In the genomic region with DNA sequence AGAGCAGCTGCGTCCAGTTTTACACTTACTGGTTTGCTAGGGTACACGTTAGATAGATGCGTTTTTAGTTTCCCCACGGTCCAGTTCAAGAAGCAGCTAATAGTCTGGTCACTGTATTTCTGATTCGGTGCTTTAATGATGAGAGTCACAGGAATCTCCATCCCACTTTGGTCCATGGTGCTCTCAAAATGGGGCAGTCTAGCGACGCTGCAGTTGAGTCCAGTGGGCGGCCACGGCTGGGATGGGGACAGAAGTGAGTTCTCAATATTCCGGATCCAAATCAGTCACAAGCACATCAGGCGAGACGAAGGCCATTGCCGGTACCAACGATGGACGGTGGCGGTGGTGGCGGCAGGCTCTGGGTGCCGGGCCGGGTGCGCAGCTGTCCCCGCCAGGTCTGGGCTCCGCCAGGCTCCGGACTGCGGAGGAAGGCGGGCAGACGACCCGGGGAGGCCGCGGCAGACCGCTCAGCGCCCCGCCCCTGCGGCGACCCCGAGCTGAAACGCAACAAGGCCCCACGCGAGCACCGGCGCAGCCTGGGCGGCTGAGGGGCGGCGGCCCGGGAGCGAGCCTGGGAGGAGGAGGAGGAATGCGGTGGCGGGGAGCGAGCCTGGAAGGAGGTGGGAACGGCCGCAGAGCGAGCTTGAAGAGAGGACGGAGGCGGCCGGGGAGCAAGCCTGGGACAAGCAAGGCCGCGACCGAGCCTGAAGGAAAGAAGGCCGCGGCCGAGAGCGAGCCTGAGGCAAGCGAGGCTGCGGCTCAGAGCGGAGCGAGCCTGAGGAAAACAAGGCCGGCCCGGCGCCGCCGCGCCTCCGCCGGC, we compare ENCODE assay signal across 8 mouse cellular contexts. TPM values are rescaled to one million over a fixed set of nuclear protein-coding genes. Genes with fewer than 3 reads are reported as not detected.
DNase-seq lines count a peak whose midpoint lies in the region; ATAC-seq and TF ChIP-seq lines count a peak whose summit lies in the region.

No protein-coding gene starts in this region.

- peak overlapping the region; percentile 98 for H3K27ac ChIP-seq in neural tube, embryonic 14.5 days (ENCODE audit: low read depth, low read length)

- no peaks in the 10 kb centered on the region for H3K36me3 ChIP-seq in neural tube, embryonic 14.5 days (ENCODE audit: control insufficient read depth, insufficient read depth, low read length)

- DNase-seq in kidney, adult 11 months = peak; percentile 11
- DNase-seq in kidney, postnatal 14 days = no peak
- DNase-seq in cerebellum, postnatal 4 days (ENCODE audit: low spot score in 2 of 2) = peak; percentile 44 to 64
- DNase-seq in gastrocnemius, postnatal 14 days = peak; percentile 81
- DNase-seq in kidney, postnatal 25 days = peak; percentile 69 to 86
- no peak for DNase-seq in lung, adult 2 months
- peak; percentile 8 for DNase-seq in thymus, postnatal 25 days

- TF ChIP-seq CTCF in lung, adult 2 months (IDR thresholded peaks at IDR 0.05; ENCODE audit: insufficient read depth, low read length) = no peak

- H3K4me1 ChIP-seq in lung, adult 2 months (ENCODE audit: control insufficient read depth, insufficient read depth, low read length) = peaks cover 19% of the 10 kb centered on the region
- H3K4me1 ChIP-seq in neural tube, embryonic 14.5 days (ENCODE audit: control insufficient read depth, insufficient read depth, low read length) = peaks cover 15% of the 10 kb centered on the region

- peak overlapping the region; percentile 93 for H3K9ac ChIP-seq in neural tube, embryonic 14.5 days (replicated peaks; ENCODE audit: low read depth, low read length)

- H3K27me3 ChIP-seq in neural tube, embryonic 14.5 days (ENCODE audit: control insufficient read depth, insufficient read depth, low read length) = no peaks in the 10 kb centered on the region

- H3K9me3 ChIP-seq in neural tube, embryonic 14.5 days (ENCODE audit: control insufficient read depth, low read length) = no peaks in the 10 kb centered on the region

- H3K4me2 ChIP-seq in neural tube, embryonic 14.5 days (ENCODE audit: low read depth, low read length) = peak overlapping the region; percentile 92

- peak; percentile 71 for ATAC-seq in neural tube, embryonic 14.5 days (ENCODE audit: low read depth)

- under 1% methylated on average over 73 of the region's 73 CpGs for WGBS in lung, adult 2 months
- under 1% methylated on average over 70 of the region's 73 CpGs for WGBS in neural tube, embryonic 14.5 days

- H3K4me3 ChIP-seq in lung, adult 2 months (replicated peaks; ENCODE audit: extremely low read depth, low read depth, low read length) = peak overlapping the region; percentile 94
- peak overlapping the region; percentile 93 for H3K4me3 ChIP-seq in neural tube, embryonic 14.5 days (ENCODE audit: low read depth, low read length)

- no peak for TF ChIP-seq POLR2A in lung, adult 2 months (IDR thresholded peaks at IDR 0.05; ENCODE audit: borderline replicate concordance, extremely low read depth, low read depth, low read length)

- intact Hi-C loops in gastrocnemius, postnatal 14 days (cut with DNase I; ENCODE audit: low total_unique reads) = no loop called here

RNA-seq across cellular contexts. Expression of gene Herpud2, which starts 0.6 kb away (rescaled TPM):
- 10 to 100 TPM; 37.5 to 37.6 TPM for total RNA-seq in gastrocnemius, postnatal 14 days (2021)
- 41.7 and 56.8 TPM in 2 replicates for polyA plus RNA-seq in lung, adult 2 months (2012; rRNA removed)
- polyA plus RNA-seq in neural tube, embryonic 14.5 days (2014; fragmentation: Nextera tagmentation; extraction: Ambion mirVana) = 35.6 and 38.6 TPM in 2 replicates

Comparison
In these comparisons a context has a peak if more than half of its experiments do, and no peak if none do; other contexts are left out.
1. DNase-seq: peak in kidney, adult 11 months (single experiment), cerebellum, postnatal 4 days (2 of 2), gastrocnemius, postnatal 14 days (single experiment), kidney, postnatal 25 days (2 of 2) and thymus, postnatal 25 days (single experiment); none in kidney, postnatal 14 days (single experiment) and lung, adult 2 months (single experiment).